Mouse (Mus musculus) B cell, adult 67 days (primary cell): Measurements from ENCODE around the gene Dnpep. TPM values are rescaled to one million over a fixed set of nuclear protein-coding genes. Genes with fewer than 3 reads are reported as not detected.

Experiments used
- total RNA-seq, 2 experiments: library from RNA; stranded (reverse); gene quantifications; 4 replicates each; pipeline ENCODE4 v1.2.4; 2023

Gene Dnpep
- 10 to 100 TPM; 51.6 to 61.7 TPM for total RNA-seq

DNA sequence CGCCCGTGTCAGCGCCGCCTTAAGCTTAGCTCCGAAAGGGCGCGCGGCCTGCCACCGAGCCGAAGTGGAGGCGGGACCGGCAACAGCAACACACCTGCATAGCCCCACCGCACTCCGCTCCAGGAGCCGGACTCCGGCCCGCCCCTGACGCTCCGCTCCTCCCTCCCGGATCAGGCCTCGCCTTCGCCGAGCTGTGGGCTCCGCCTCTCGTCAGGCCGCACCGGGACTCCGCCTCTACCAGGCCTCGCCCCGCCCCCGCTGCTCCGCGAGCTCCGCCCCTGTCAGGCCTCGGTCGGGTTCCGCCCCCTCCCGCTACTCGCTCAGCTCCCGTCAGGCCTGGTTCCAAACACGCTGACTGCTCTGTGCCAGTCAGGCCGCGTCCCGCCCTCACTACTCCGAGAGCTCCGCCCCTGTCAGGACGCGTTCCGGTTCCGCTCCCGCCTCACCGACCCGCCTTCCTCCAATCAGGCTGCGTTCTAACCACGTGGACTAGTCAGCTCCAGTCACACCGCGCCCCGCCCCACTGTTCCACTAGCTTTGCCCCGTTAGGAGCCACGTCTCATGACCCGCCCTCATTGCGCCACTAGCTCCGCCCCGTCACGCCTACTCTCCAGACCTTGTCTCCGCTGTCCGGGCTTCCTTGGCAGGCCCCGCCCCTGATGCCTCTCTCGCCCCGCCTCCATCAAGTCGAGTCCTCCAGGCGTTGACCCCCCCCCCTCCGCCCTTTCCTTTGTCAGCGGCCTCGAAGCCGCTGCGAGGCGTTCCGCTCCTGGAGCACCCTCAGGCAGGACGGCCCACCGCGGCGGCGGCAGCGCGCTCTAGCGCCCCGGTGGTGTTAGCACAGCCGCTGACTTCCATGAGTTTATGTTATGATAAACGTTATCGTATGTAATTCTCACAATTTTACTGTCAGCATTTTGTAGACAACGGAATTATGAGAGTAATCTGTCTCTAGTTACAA is at the start of gene Dnpep:
Gene Dnpep (minus strand): TSS at position 750 of the 961 bp plus-strand sequence.

DNA sequence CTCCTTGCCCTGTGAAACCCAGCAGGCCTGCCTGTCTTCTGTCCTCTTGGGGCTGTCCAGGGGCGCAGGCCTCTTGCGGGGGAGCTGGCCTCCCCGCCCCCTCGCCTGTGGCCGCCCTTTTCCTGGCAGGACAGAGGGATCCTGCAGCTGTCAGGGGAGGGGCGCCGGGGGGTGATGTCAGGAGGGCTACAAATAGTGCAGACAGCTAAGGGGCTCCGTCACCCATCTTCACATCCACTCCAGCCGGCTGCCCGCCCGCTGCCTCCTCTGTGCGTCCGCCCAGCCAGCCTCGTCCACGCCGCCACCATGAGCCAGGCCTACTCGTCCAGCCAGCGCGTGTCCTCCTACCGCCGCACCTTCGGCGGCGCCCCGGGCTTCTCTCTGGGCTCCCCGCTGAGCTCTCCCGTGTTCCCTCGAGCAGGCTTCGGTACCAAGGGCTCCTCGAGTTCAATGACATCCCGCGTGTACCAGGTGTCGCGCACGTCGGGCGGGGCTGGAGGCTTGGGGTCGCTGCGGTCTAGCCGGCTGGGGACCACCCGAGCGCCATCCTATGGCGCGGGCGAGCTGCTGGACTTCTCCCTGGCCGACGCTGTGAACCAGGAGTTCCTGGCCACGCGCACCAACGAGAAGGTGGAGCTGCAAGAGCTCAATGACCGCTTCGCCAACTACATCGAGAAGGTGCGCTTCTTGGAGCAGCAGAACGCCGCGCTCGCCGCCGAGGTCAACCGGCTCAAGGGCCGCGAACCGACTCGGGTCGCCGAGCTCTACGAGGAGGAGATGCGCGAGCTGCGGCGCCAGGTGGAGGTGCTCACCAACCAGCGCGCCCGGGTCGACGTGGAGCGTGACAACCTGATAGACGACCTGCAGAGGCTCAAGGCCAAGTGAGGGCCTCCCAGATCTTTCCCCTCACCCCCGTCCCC is 42.6 kb upstream of the Dnpep start, which contains the start of gene Des:
Gene Des (plus strand): TSS at position 218 of the 920 bp plus-strand sequence.

DNA sequence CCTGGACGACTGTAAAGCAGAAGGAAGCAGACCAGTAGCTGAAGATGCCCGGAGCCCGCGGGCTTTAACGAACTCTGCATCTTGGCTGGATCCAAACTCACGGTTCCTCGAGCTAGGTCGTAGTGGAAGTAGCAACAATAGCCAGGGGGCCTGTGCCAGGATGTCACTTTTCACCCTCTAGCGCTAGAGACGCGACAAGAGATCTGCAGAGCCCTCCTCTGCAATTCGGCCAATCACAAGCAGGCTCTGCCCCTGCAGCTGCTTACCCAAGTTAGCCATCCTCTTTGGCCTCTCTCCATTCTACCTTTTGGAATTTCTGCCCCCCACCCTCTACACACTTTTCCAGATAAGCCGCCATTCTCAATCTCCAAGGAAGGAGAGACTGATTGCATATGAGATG is 39.6 kb downstream of the Dnpep start, which contains the start of gene Resp18:
Gene Resp18 (minus strand): TSS at position 188 of the 400 bp plus-strand sequence.

DNA sequence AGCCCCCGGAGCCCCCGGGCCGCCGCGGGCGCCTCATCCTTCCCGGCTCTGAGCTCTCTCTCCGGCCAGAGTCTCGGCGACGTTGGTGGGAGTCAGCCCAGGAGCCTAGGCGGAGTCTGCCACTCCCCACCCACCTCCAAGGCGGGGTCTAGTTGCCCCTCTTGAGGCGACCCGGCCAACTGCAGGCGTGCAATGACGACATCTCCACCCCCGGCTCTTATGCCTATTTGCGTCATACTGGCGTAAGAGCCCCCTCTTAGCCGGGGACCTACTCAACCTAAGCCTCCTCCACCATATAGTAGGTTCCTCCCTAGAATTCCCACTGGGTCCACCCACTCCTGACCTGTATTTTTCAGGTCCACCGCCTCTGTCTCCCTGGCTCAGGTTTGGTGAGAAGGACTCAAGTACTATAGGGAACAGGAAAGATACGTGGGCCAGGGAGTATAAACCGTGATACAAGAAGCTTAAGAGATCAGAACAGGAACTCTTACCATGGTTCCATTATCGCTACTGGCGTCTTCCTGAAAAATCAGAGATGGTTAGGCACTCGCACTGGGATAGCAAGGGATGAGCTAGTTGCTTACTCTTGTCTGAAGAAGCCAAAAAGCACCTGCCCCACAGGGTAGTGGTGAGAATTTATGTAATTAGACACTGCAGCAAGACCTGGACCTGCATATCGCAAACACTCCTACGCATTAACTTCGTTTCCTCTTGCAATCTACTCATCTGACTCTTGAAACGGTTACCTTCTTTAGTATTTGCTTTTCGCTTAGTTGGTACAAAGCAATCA is 53.5 kb downstream of the Dnpep start, which contains the start of gene Ptprn:
Gene Ptprn (minus strand): TSS at position 412 of the 790 bp plus-strand sequence.

Other genes with a start within 250 kb of the Dnpep start
- gene Nhej1, start 192.8 kb downstream of the Dnpep start, total RNA-seq: 1 to 10 TPM; 4.0 to 5.6 TPM
- gene Slc23a3, start 184.1 kb downstream of the Dnpep start, total RNA-seq: 1 to 10 TPM in 1 of 2 experiments, under 1 TPM in 1; 0.89 to 2.5 TPM
- 100 to 1,000 TPM; 106 to 109 TPM for gene Cnppd1, start 175.3 kb downstream of the Dnpep start, total RNA-seq
- gene Retreg2, start 175.2 kb downstream of the Dnpep start, total RNA-seq: 10 to 100 TPM; 70.5 to 94.6 TPM
- 10 to 100 TPM; 50.4 TPM for gene Zfand2b, start 149.3 kb downstream of the Dnpep start, total RNA-seq
- 1 to 10 TPM; 3.9 to 5.2 TPM for gene Abcb6, start 137.6 kb downstream of the Dnpep start, total RNA-seq
- 10 to 100 TPM; 34.6 to 40.2 TPM for gene Ankzf1, start 125.8 kb downstream of the Dnpep start, total RNA-seq
- 10 to 100 TPM; 35.2 to 35.5 TPM for gene Atg9a, start 125.8 kb downstream of the Dnpep start, total RNA-seq
- gene Glb1l, start 107.2 kb downstream of the Dnpep start, total RNA-seq: 10 to 100 TPM; 12.0 to 14.8 TPM
- gene Stk16, start 107.2 kb downstream of the Dnpep start, total RNA-seq: 10 to 100 TPM; 89.6 to 90.5 TPM
- 100 to 1,000 TPM; 205 to 218 TPM for gene Tuba4a, start 98.1 kb downstream of the Dnpep start, total RNA-seq
- gene A630095N17Rik, start 85.9 kb downstream of the Dnpep start, total RNA-seq: not detected
- 10 to 100 TPM; 64.1 to 88.9 TPM for gene Dnajb2, start 81.6 kb downstream of the Dnpep start, total RNA-seq
- gene Ptprn, start 53.5 kb downstream of the Dnpep start, total RNA-seq: not detected
- not detected for gene Resp18, start 39.6 kb downstream of the Dnpep start, total RNA-seq
- gene Des, start 42.3 kb upstream of the Dnpep start, total RNA-seq: not detected
- gene Speg, start 57.3 kb upstream of the Dnpep start, total RNA-seq: not detected
- 10 to 100 TPM; 53.0 to 85.9 TPM for gene Gmppa, start 117.9 kb upstream of the Dnpep start, total RNA-seq
- not detected for gene Asic4, start 132.4 kb upstream of the Dnpep start, total RNA-seq
- 10 to 100 TPM; 23.1 to 24.5 TPM for gene Chpf, start 161.3 kb upstream of the Dnpep start, total RNA-seq
- 1 to 10 TPM; 2.8 to 5.5 TPM for gene Tmem198, start 161.5 kb upstream of the Dnpep start, total RNA-seq
- gene Obsl1, start 188.5 kb upstream of the Dnpep start, total RNA-seq: not detected
- not detected for gene Inha, start 189.1 kb upstream of the Dnpep start, total RNA-seq
- gene Stk11ip, start 203.5 kb upstream of the Dnpep start, total RNA-seq: 100 to 1,000 TPM; 174 to 178 TPM
- under 1 TPM; 0.26 to 0.36 TPM for gene Slc4a3, start 228.3 kb upstream of the Dnpep start, total RNA-seq